In genomic region chr10:99209146-99209800, GRCm38 (mm10) we compare ENCODE assay signal across 17 mouse cellular contexts. TPM values are rescaled to one million over a fixed set of nuclear protein-coding genes. Genes with fewer than 3 reads are reported as not detected.
A peak's percentile ranks its signal among the peaks of the same experiment; 100 is the strongest.
DNase-seq lines count a peak whose midpoint lies in the region; ATAC-seq lines count a peak whose summit lies in the region.
"Had no signal": no experiment of that assay in that cellular context is flagged by ENCODE, and none has a peak within 500 bp of the region (broad histone marks: within the 10 kb centered on the region; RNA-seq: fewer than 3 reads in every experiment).

No protein-coding gene starts in this region.

- ATAC-seq in megakaryocyte, adult 5-6 weeks (ENCODE audit: poor library complexity, severe bottlenecking), result no peak
- ATAC-seq: forebrain, embryonic 16.5 days; hindbrain, embryonic 16.5 days; intestine, postnatal 0 days; liver, embryonic 12.5 days; midbrain, embryonic 15.5 days; Patski had no signal

- peak; percentile 65 for DNase-seq in kidney, adult 11 months
- DNase-seq in kidney, postnatal 10 days, result no peak
- DNase-seq in thymus, postnatal 14 days, result peak; percentile 36
- no peak for DNase-seq in thymus, adult 18-20 months
- peak; percentile 80 for DNase-seq in fibroblast of lung, adult 2 months (ENCODE audit: low read depth)
- no peak for DNase-seq in urinary bladder, postnatal 4 days (ENCODE audit: low spot score in 2 of 2)
- DNase-seq: cerebellum, postnatal 10 days; embryo, embryonic 11 days; heart, postnatal 4 days; lung, adult 2 months had no signal

RNA-seq across cellular contexts. Expression of gene Dusp6, which starts 53.8 kb away (rescaled TPM):
- total RNA-seq in megakaryocyte, adult 5-6 weeks (2015), result 47.6 and 51.1 TPM in 2 replicates
- 43.1 and 48.9 TPM in 2 replicates for total RNA-seq in megakaryocyte, adult 5-6 weeks (2017)

Comparison
In these comparisons a context has a peak if more than half of its experiments do, and no peak if none do; other contexts are left out.
1. DNase-seq: peak in kidney, adult 11 months (single experiment), thymus, postnatal 14 days (single experiment) and fibroblast of lung, adult 2 months (single experiment); none in kidney, postnatal 10 days (single experiment), thymus, adult 18-20 months (0 of 2) and urinary bladder, postnatal 4 days (0 of 2).